Mouse (Mus musculus) thymus, postnatal 10 days (tissue): ENCODE results near the gene Hes7.
A peak's percentile ranks its signal among the peaks of the same experiment; 100 is the strongest.
"Not testable (repeated sequence)": the region's sequence is repeated elsewhere in the genome, so short reads cannot be mapped to it uniquely, and the experiment has no call there.

Experiments used
- DNase-seq, 2 experiments: peaks; one replicate each; pipeline ENCODE4 v3.0.0; 2021; ENCODE audit warnings: low spot score in 2 of 2

Hes7 gene

GRCm38 (mm10) chr11:69088103-69088855 lies 31.9 kb upstream of the Hes7 start, which contains the start of gene Vamp2:
Gene Vamp2, plus strand, starts transcription at chr11:69088490.
- peak; percentile 80 to 89 for DNase-seq

- DNase-seq = no peak
Observed at GRCm38 (mm10) chr11:69088856-69089615, 31.2 kb upstream of the Hes7 start.

GRCm38 (mm10) chr11:69089616-69090290 lies 30.5 kb upstream of the Hes7 start:
- DNase-seq = no peak

DNA sequence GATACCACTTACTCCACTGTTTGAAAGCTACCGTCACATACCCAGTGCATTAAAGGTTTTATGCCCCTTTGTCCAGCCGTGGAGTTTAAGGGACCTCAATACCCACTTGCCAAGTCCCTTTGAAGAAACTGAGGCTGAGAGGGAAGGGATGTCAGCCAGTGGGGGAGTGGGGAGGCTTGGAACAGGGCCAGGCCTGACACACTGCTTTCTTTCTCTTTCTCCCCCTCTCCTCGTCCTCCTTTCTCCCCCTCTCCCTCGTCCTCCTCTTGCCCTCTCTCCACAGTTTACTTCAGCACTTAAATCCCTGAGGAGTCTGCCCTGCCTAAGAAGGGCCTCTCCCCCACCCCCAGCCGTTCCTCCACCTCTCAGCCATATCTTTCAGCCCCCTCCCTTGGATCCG lies 29.8 kb upstream of the Hes7 start:
- DNase-seq = no peak

- no peak for DNase-seq
Observed at GRCm38 (mm10) chr11:69091566-69092385, 28.4 kb upstream of the Hes7 start.

GRCm38 (mm10) chr11:69092386-69092751 lies 27.8 kb upstream of the Hes7 start:
- DNase-seq = peak; percentile 75 to 90

DNA sequence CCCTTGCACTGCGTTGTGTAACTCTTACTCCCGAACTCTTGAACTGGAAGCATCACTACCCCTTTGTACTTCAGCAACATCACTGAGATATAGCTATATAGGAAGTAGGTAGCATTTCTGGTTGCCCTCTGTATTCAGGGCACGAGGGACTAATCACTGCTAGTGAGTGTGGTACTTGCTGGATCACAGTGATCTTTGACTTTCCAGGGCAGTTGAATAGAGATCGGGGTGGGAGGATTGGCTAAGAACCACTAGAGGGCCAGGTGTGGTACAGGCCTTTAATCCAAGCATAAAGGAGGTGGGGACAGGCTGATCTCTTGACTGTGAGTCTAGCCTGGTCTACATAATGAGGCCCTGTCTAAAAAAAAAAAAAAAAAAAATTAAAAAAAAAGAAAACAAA lies 27.3 kb upstream of the Hes7 start:
- no peak for DNase-seq

GRCm38 (mm10) chr11:69093856-69094255 lies 26.3 kb upstream of the Hes7 start:
- DNase-seq = not testable (repeated sequence)

DNA sequence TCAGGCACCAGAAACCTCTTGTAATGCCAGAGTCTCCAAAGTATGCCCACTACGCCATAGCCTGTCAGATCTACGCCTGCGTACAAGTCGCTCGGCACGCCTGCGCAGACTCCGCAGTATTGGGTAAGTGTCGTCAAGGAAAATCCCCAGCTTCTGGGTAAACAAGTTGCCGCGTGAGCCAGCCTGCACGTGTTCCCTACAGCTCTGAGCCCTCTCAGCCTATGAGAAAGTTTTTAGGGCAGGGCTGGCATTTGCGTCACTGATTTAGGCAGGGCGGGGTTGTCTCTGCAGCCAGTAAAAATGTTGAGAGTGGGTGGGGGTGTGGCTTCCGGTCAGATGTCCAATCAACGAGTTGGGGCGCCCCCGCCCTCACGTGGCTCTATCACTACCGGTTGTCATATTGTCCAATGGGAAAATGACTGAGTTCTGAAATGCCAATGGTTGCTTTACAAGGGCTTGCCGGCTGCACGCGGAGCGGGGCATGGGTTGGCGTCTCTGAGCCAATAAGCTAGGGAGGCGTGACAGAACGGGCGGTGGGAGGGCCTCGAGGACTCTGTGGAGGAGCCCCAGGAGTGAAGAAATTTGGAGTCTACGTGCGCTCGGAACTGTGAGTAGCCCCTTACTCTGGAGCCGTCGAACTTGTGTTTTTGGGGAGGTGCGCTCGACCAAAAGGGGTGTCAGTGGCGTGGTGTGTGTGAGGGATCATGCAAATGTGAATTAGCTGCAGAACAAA lies 25.3 kb upstream of the Hes7 start, which contains the start of gene Per1:
Gene Per1, plus strand, starts transcription at position 521 of the 733 bp plus-strand sequence.
- peak; percentile 95 to 99 for DNase-seq

- peak in 1 of 2 experiments; percentile 19 for DNase-seq
Observed at GRCm38 (mm10) chr11:69095511-69096231, 24.5 kb upstream of the Hes7 start.

GRCm38 (mm10) chr11:69096360-69096986 lies 23.7 kb upstream of the Hes7 start:
- DNase-seq = no peak

- DNase-seq = peak; percentile 81 to 85
Observed at GRCm38 (mm10) chr11:69096987-69097900, 23.0 kb upstream of the Hes7 start.

- peak; percentile 28 to 32 for DNase-seq
Observed at GRCm38 (mm10) chr11:69098039-69098761, 22.0 kb upstream of the Hes7 start.

- DNase-seq = peak; percentile 76 to 81
Observed at GRCm38 (mm10) chr11:69098762-69099091, 21.5 kb upstream of the Hes7 start.

DNA sequence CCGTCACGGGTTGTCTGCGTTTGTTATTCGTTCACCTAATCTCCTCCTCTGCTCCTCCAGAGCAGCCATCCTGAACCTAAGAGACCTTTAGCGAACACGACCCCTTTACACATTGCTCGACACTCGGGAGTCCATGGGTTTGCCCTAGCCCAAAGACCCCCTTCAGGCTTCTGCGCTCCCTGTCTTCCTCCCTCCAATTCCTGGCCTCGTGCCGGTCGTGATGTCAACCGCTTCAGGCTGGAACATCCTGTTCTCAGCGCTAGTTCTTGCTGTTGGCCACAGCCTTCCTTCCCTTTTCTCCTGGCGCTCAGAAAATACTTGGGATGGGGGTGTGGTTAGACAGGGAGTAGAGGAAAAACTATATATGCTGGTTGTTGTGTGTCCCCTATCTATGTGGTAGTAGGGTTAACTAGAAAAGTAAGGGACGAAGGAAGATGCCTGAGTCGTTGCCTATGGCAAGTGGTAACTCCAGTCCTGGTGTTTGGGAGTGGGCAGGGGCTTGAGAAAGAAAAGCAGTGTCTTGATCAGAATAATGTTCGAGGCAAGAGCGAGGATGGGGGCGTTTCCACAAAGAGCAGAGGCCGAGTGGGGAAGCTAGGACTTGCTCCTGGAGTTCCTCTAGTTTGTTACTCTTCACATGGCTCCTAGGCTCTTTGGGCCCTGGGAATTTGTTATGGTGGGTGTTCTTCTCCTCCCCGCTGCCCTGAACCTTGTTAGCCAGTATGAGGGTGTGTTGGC lies 20.9 kb upstream of the Hes7 start:
- no peak for DNase-seq

DNA sequence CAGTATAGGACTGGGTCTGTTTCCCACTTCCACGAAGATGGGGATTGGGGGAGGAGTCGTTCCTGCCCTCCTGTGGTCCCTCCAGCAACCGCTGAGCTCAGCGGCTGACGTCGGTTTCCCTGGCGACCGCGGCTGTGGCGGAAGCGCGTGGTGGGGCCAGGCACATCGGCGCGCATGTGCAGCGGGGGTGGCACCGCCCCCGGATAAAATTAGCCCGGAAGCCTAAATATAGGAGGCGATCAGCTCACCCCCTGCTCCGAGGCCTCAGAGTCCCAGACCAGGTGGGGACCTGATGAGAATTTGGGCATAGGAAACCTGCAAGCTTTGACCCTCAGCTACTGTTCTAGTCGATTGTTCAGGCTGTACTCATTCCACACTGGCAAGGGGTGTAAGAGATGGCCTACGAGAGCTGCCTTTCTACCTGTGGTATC lies 20.3 kb upstream of the Hes7 start:
- peak; percentile 82 to 87 for DNase-seq

DNA sequence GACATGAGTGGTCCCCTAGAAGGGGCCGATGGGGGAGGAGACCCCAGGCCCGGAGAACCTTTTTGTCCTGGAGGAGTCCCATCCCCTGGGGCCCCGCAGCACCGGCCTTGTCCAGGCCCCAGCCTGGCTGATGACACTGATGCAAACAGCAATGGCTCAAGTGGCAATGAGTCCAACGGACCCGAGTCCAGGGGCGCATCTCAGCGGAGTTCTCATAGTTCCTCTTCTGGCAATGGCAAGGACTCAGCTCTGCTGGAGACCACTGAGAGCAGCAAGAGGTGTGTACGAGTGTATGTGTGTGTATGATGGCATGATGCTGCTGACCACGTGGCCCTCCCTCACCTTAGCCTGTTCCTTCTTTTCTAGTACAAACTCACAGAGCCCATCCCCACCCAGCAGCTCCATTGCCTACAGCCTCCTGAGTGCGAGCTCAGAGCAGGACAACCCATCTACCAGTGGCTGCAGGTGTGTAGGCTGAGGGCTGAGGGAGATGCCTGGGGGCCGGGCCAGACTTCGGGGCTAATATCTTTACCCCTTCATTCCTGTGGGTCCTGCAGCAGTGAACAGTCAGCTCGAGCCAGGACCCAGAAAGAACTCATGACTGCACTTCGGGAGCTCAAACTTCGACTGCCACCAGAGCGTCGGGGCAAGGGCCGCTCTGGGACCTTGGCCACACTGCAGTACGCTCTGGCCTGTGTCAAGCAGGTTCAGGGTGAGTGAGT lies 19.4 kb upstream of the Hes7 start:
- no peak for DNase-seq
